Mouse (Mus musculus): ENCODE results near the gene Olfr876. TPM values are rescaled to one million over a fixed set of nuclear protein-coding genes. Genes with fewer than 3 reads are reported as not detected.
A peak's percentile ranks its signal among the peaks of the same experiment; 100 is the strongest.

Gene Olfr876
- total and polyA plus RNA-seq, 3 experiments: not detected

DNA sequence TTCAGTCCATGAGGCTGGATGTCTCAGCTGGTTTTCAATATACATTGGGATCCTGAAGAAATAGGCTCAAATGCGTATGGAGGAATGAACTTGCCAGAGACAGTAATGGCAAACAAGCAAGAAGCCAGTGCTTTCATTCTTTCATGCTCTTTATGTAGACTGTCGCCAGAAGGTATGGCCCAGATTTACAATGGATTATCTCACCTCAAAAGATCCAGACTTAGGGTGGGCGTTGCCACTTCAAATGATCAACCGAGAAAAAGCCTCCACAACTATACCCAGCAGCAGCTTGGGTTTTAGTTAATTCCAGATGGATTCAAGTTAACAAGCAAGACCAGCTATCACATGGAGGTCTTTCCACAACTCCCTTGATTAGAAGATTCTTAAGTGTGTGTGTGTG is 776 bp upstream of the Olfr876 start:
- Histone ChIP-seq H3K36me3 (ENCODE audit: control insufficient read depth in 1 of 2, insufficient read depth in 2 of 2, low read length in 2 of 2) (peaks cover 0 to 3% of the 10 kb centered on the region in 2 experiments; a peak in 2 of 4 replicates), H3K4me3 (ENCODE audit: control insufficient read depth in 1 of 2, insufficient read depth in 1 of 2, low read depth in 2 of 2, low read length in 2 of 2) (no peak overlapping the region), H3K27me3 (ENCODE audit: control insufficient read depth in 1 of 2, insufficient read depth in 2 of 2, low read length in 2 of 2) (peaks cover 0 to 2% of the 10 kb centered on the region in 2 experiments; a peak in 1 of 4 replicates), H3K4me1 (ENCODE audit: control insufficient read depth in 1 of 2, insufficient read depth in 2 of 2, low read length in 2 of 2) (no peaks in the 10 kb centered on the region; a peak in 1 of 4 replicates), H3K27ac (ENCODE audit: control insufficient read depth, low read depth, low read length) (no peak overlapping the region), H3K9ac (ENCODE audit: control insufficient read depth, low read depth, low read length, poor library complexity, severe bottlenecking) (no peak overlapping the region), H3K9me3 (replicated peaks; ENCODE audit: insufficient read depth, low read length) (no peaks in the 10 kb centered on the region), H3K79me2 (ENCODE audit: control insufficient read depth, insufficient read depth, low read length, poor library complexity) (no peaks in the 10 kb centered on the region)
- TF ChIP-seq TBP (IDR thresholded peaks at IDR 0.05; ENCODE audit: low read depth, low read length): no peak
- TF ChIP-seq TCF12 (IDR thresholded peaks at IDR 0.05; ENCODE audit: low read depth, low read length): no peak
- TF ChIP-seq TAL1 (IDR thresholded peaks at IDR 0.05; ENCODE audit: low read length): no peak
- TF ChIP-seq CHD2 (IDR thresholded peaks at IDR 0.05; ENCODE audit: low read length): no peak
- TF ChIP-seq MAZ (IDR thresholded peaks at IDR 0.05; ENCODE audit: low read depth, low read length): no peak
- TF ChIP-seq E2F4 (IDR thresholded peaks at IDR 0.05; ENCODE audit: borderline replicate concordance, low read depth, low read length): no peak
- DNase-seq (ENCODE audit: low read depth, low spot score): no peak

DNA sequence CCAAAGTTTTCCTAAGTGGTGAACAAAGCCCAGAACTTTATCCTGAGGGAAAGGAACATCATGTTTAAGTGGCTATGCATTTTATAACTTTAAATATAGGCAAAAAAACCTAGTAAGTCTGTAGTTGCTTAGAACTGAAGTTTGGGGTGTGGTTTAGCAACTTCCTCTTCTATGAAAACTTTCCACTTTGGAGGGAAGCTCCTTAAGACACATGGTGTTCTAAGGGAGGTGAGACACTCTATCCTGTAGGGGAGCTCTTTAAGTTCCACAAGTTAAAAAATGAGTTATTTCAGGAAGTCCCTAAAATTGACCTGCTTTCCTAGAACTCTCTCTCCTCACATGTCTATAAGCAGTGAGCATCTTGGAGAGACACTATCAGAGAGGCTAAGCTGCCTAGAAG is 4.4 kb downstream of the Olfr876 start:
- no peak overlapping the region for H3K27ac ChIP-seq (ENCODE audit: control insufficient read depth, low read depth, low read length)
- H3K9ac ChIP-seq (ENCODE audit: control insufficient read depth, low read depth, low read length, poor library complexity, severe bottlenecking): no peak overlapping the region
- H3K79me2 ChIP-seq (ENCODE audit: control insufficient read depth, insufficient read depth, low read length, poor library complexity): no peaks in the 10 kb centered on the region
- peaks cover 0 to 10% of the 10 kb centered on the region in 2 experiments; a peak in 2 of 4 replicates for H3K36me3 ChIP-seq (ENCODE audit: control insufficient read depth in 1 of 2, insufficient read depth in 2 of 2, low read length in 2 of 2)
- TF ChIP-seq MYC (IDR thresholded peaks at IDR 0.05; ENCODE audit: low read depth, low read length) (0 out of 2 replicates have a peak, but pooled peaks have one; percentile 49), POLR2AphosphoS5 (IDR thresholded peaks at IDR 0.05; ENCODE audit: borderline replicate concordance, low read depth, low read length) (no peak)
- no peaks in the 10 kb centered on the region for H3K9me3 ChIP-seq (replicated peaks; ENCODE audit: insufficient read depth, low read length)
- peaks cover 0 to 9% of the 10 kb centered on the region in 2 experiments; a peak in 3 of 4 replicates for H3K4me1 ChIP-seq (ENCODE audit: control insufficient read depth in 1 of 2, insufficient read depth in 2 of 2, low read length in 2 of 2)
- H3K27me3 ChIP-seq (ENCODE audit: control insufficient read depth in 1 of 2, insufficient read depth in 2 of 2, low read length in 2 of 2): no peaks in the 10 kb centered on the region; a peak in 1 of 4 replicates
- DNase-seq (ENCODE audit: low read depth, low spot score): peak; percentile 66
- H3K4me3 ChIP-seq (ENCODE audit: control insufficient read depth in 1 of 2, insufficient read depth in 1 of 2, low read depth in 2 of 2, low read length in 2 of 2): no peak overlapping the region

DNA sequence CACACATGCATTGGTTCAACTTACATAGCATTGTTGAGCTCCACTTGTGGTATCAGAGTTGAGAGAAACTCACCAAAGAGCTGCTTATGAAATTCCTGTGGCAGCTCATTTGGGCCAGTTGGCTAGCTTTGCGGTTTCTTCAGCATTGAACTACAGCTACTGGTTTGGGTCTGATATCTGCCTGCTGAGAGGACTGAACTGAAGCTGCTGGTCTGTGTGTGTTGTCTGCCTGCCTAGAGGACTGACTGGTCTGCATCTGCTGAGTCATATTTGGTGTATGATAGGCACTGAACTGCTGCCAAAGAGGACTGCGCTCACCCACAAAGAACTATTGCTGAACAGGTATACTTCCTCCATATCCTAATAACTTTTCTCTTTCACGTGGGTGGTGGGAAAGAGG is 5.6 kb downstream of the Olfr876 start:
- Histone ChIP-seq H3K4me3 (ENCODE audit: control insufficient read depth in 1 of 2, insufficient read depth in 1 of 2, low read depth in 2 of 2, low read length in 2 of 2) (no peak overlapping the region), H3K9ac (ENCODE audit: control insufficient read depth, low read depth, low read length, poor library complexity, severe bottlenecking) (no peak overlapping the region), H3K79me2 (ENCODE audit: control insufficient read depth, insufficient read depth, low read length, poor library complexity) (no peaks in the 10 kb centered on the region), H3K36me3 (ENCODE audit: control insufficient read depth in 1 of 2, insufficient read depth in 2 of 2, low read length in 2 of 2) (peaks cover 0 to 10% of the 10 kb centered on the region in 2 experiments; a peak in 2 of 4 replicates), H3K27ac (ENCODE audit: control insufficient read depth, low read depth, low read length) (no peak overlapping the region), H3K27me3 (ENCODE audit: control insufficient read depth in 1 of 2, insufficient read depth in 2 of 2, low read length in 2 of 2) (no peaks in the 10 kb centered on the region; a peak in 1 of 4 replicates), H3K9me3 (replicated peaks; ENCODE audit: insufficient read depth, low read length) (no peaks in the 10 kb centered on the region), H3K4me1 (ENCODE audit: control insufficient read depth in 1 of 2, insufficient read depth in 2 of 2, low read length in 2 of 2) (peaks cover 0 to 9% of the 10 kb centered on the region in 2 experiments; a peak in 3 of 4 replicates)
- TF ChIP-seq POLR2AphosphoS5 (IDR thresholded peaks at IDR 0.05; ENCODE audit: borderline replicate concordance, low read depth, low read length) (no peak), MAX (IDR thresholded peaks at IDR 0.05; ENCODE audit: low read length) (no peak), USF2 (IDR thresholded peaks at IDR 0.05; ENCODE audit: borderline replicate concordance in 1 of 2, insufficient read depth in 1 of 2, low read depth in 1 of 2, low read length in 2 of 2) (no peak), EP300 (IDR thresholded peaks at IDR 0.05; ENCODE audit: low read depth in 1 of 2, low read length in 2 of 2) (peak; percentile 33 to 46; a peak in 1 of 4 replicates), E2F4 (IDR thresholded peaks at IDR 0.05; ENCODE audit: borderline replicate concordance, low read depth, low read length) (no peak)
- DNase-seq (ENCODE audit: low read depth, low spot score): peak; percentile 62

Measured in MEL (cell line).